In genomic region chr11:86050430-86051280, GRCm38 (mm10) we compare ENCODE assay signal across 15 mouse cellular contexts.
DNase-seq lines count a peak whose midpoint lies in the region; ATAC-seq and TF ChIP-seq lines count a peak whose summit lies in the region.
"Had no signal": no experiment of that assay in that cellular context is flagged by ENCODE, and none has a peak within 500 bp of the region (broad histone marks: within the 10 kb centered on the region; RNA-seq: fewer than 3 reads in every experiment).

No protein-coding gene starts in this region.

- peak; percentile 47 to 71 for DNase-seq in adrenal gland, adult (ENCODE audit: inconsistent age in 2 of 2, low spot score in 1 of 2)
- no peak for DNase-seq in adrenal gland, adult 18-20 months (ENCODE audit: low spot score in 2 of 2)
- no peak for DNase-seq in lung, postnatal 10 days
- DNase-seq in yolk sac, embryonic 10.5 days (ENCODE audit: low spot score): no peak
- DNase-seq: kidney, adult 9 months; right cerebral cortex, postnatal 25 days had no signal

- peak overlapping the region; percentile 55 for H3K27ac ChIP-seq in lung, embryonic 16.5 days (ENCODE audit: low read length)
- peak overlapping the region; percentile 65 for H3K27ac ChIP-seq in embryonic facial prominence, embryonic 15.5 days (replicated peaks)
- H3K27ac ChIP-seq: forebrain, embryonic 13.5 days; hindbrain, embryonic 12.5 days; layer of hippocampus, adult 2 months; liver, embryonic 14.5 days had no signal

- 51% methylated on average over 8 of the region's 8 CpGs for WGBS in lung, embryonic 16.5 days
- 49% methylated on average over 8 of the region's 8 CpGs for WGBS in embryonic facial prominence, embryonic 15.5 days

- H3K9me3 ChIP-seq in lung, embryonic 16.5 days (ENCODE audit: control insufficient read depth, low read length): no peaks in the 10 kb centered on the region
- no peaks in the 10 kb centered on the region for H3K9me3 ChIP-seq in embryonic facial prominence, embryonic 15.5 days (replicated peaks)
- H3K9me3 ChIP-seq: forebrain, embryonic 13.5 days; hindbrain, embryonic 12.5 days had no signal

- no peaks in the 10 kb centered on the region for H3K27me3 ChIP-seq in lung, embryonic 16.5 days (ENCODE audit: control insufficient read depth, insufficient read depth, low read depth, low read length)
- no peaks in the 10 kb centered on the region for H3K27me3 ChIP-seq in embryonic facial prominence, embryonic 15.5 days
- no peaks in the 10 kb centered on the region for H3K27me3 ChIP-seq in myocyte (ENCODE audit: control insufficient read depth, insufficient read depth, insufficient read length)
- H3K27me3 ChIP-seq: forebrain, embryonic 13.5 days; hindbrain, embryonic 12.5 days had no signal

- H3K4me3 ChIP-seq in lung, embryonic 16.5 days (ENCODE audit: low read length): no peak overlapping the region
- H3K4me3 ChIP-seq in embryonic facial prominence, embryonic 15.5 days (replicated peaks): no peak overlapping the region
- no peak overlapping the region for H3K4me3 ChIP-seq in myocyte
- H3K4me3 ChIP-seq: forebrain, embryonic 13.5 days; hindbrain, embryonic 12.5 days; layer of hippocampus, adult 2 months had no signal

- H3K36me3 ChIP-seq in lung, embryonic 16.5 days (ENCODE audit: control insufficient read depth, insufficient read depth, low read length): no peaks in the 10 kb centered on the region
- H3K36me3 ChIP-seq in embryonic facial prominence, embryonic 15.5 days: no peaks in the 10 kb centered on the region
- no peaks in the 10 kb centered on the region for H3K36me3 ChIP-seq in myocyte (ENCODE audit: control insufficient read depth, insufficient read depth)
- H3K36me3 ChIP-seq: hindbrain, embryonic 12.5 days had no signal

- H3ac ChIP-seq in myocyte (ENCODE audit: control insufficient read depth, insufficient read length): no peak overlapping the region

- peak; percentile 28; the same call in 1 of the 2 replicates for ATAC-seq in lung, embryonic 16.5 days (ENCODE audit: low read depth)
- ATAC-seq in embryonic facial prominence, embryonic 15.5 days (ENCODE audit: insufficient number of reproducible peaks, low FRiP score, low TSS enrichment, low read depth): no peak
- ATAC-seq in frontal cortex, adult (ENCODE audit: low TSS enrichment): no peak
- ATAC-seq: forebrain, embryonic 13.5 days; midbrain, embryonic 16.5 days had no signal

- no peak overlapping the region for H3K9ac ChIP-seq in lung, embryonic 16.5 days (ENCODE audit: low read length)
- no peak overlapping the region for H3K9ac ChIP-seq in embryonic facial prominence, embryonic 15.5 days
- H3K9ac ChIP-seq: forebrain, embryonic 13.5 days; hindbrain, embryonic 12.5 days; liver, embryonic 14.5 days had no signal

- H3K4me1 ChIP-seq in lung, embryonic 16.5 days (replicated peaks; ENCODE audit: control insufficient read depth, insufficient read depth, low read length): peaks cover 12% of the 10 kb centered on the region
- H3K4me1 ChIP-seq in embryonic facial prominence, embryonic 15.5 days: peaks cover 14% of the 10 kb centered on the region

- no peaks in the 10 kb centered on the region for H3K79me2 ChIP-seq in myocyte (ENCODE audit: control insufficient read depth, insufficient read depth)

- TF ChIP-seq POLR2A in myocyte (IDR thresholded peaks at IDR 0.05; ENCODE audit: insufficient read length, low read depth): no peak

- H3K4me2 ChIP-seq in lung, embryonic 16.5 days (ENCODE audit: low read depth, low read length): no peak overlapping the region
- 0 out of 2 replicates have a peak overlapping the region, but pooled peaks have one; percentile 13 for H3K4me2 ChIP-seq in embryonic facial prominence, embryonic 15.5 days (replicated peaks)
- peak overlapping the region; percentile 52 for H3K4me2 ChIP-seq in myocyte (ENCODE audit: low read depth)
- H3K4me2 ChIP-seq: forebrain, embryonic 13.5 days; hindbrain, embryonic 12.5 days had no signal

TF ChIP-seq in myocyte, 11 proteins besides CTCF, POLR2A, EP300 and RAD21:
- TF ChIP-seq REST (IDR thresholded peaks at IDR 0.05; ENCODE audit: insufficient read depth, insufficient read length) (no peak), POLR2AphosphoS2 (IDR thresholded peaks at IDR 0.05; ENCODE audit: insufficient read length, low read depth) (no peak), USF1 (IDR thresholded peaks at IDR 0.05; ENCODE audit: low read depth) (no peak), CEBPB (IDR thresholded peaks at IDR 0.05; ENCODE audit: insufficient read depth, poor library complexity, severe bottlenecking) (0 out of 2 replicates have a peak, but pooled peaks have one; percentile 23), MYOD1 (IDR thresholded peaks at IDR 0.05; ENCODE audit: control insufficient read depth in 1 of 3, insufficient read length in 2 of 3, low read depth in 2 of 3) (peak in 1 of 3 experiments; percentile 17)

Comparison
In these comparisons a context has a peak if more than half of its experiments do, and no peak if none do; other contexts are left out.
1. DNase-seq: peak in adrenal gland, adult (2 of 2); none in adrenal gland, adult 18-20 months (0 of 2), lung, postnatal 10 days (single experiment) and yolk sac, embryonic 10.5 days (single experiment).